Mouse (Mus musculus): ENCODE results near the gene Lrp4. TPM values are rescaled to one million over a fixed set of nuclear protein-coding genes. Genes with fewer than 3 reads are reported as not detected.

Gene Lrp4
- polyA plus RNA-seq, 1 experiment from 2014 or later, result 13.9 TPM

GRCm38 (mm10) chr2:91457656-91458251 lies 443 bp downstream of the Lrp4 start:
- ATAC-seq (ENCODE audit: low read depth), result peak; percentile 35
- Histone ChIP-seq H3K9me3 (ENCODE audit: control insufficient read depth, low read length) (peaks cover 4% of the 10 kb centered on the region; the same call in 1 of the 2 replicates), H3K9ac (ENCODE audit: low read length) (peak overlapping the region; percentile 95), H3K4me1 (replicated peaks; ENCODE audit: control insufficient read depth, insufficient read depth, low read length) (peaks cover 47% of the 10 kb centered on the region), H3K4me2 (ENCODE audit: low read depth, low read length) (peak overlapping the region; percentile 74), H3K27me3 (ENCODE audit: control insufficient read depth, insufficient read depth, low read depth, low read length) (no peaks in the 10 kb centered on the region), H3K36me3 (ENCODE audit: control insufficient read depth, insufficient read depth, low read length) (no peaks in the 10 kb centered on the region), H3K27ac (ENCODE audit: low read length) (peak overlapping the region; percentile 98), H3K4me3 (ENCODE audit: low read length) (peak overlapping the region; percentile 90)
- under 1% methylated on average over 45 of the region's 45 CpGs for WGBS

GRCm38 (mm10) chr2:91458252-91458672 lies 951 bp downstream of the Lrp4 start:
- under 1% methylated on average over 21 of the region's 21 CpGs for WGBS
- Histone ChIP-seq H3K36me3 (ENCODE audit: control insufficient read depth, insufficient read depth, low read length) (no peaks in the 10 kb centered on the region), H3K27ac (ENCODE audit: low read length) (peak overlapping the region; percentile 98), H3K4me2 (ENCODE audit: low read depth, low read length) (peak overlapping the region; percentile 74), H3K9ac (ENCODE audit: low read length) (peak overlapping the region; percentile 95), H3K4me3 (ENCODE audit: low read length) (peak overlapping the region; percentile 90), H3K4me1 (replicated peaks; ENCODE audit: control insufficient read depth, insufficient read depth, low read length) (peaks cover 50% of the 10 kb centered on the region), H3K9me3 (ENCODE audit: control insufficient read depth, low read length) (peaks cover 4% of the 10 kb centered on the region; the same call in 1 of the 2 replicates), H3K27me3 (ENCODE audit: control insufficient read depth, insufficient read depth, low read depth, low read length) (no peaks in the 10 kb centered on the region)
- ATAC-seq (ENCODE audit: low read depth), result peak; percentile 58

GRCm38 (mm10) chr2:91458673-91459391 lies 1.5 kb downstream of the Lrp4 start:
- Histone ChIP-seq H3K9me3 (ENCODE audit: control insufficient read depth, low read length) (peaks cover 4% of the 10 kb centered on the region; the same call in 1 of the 2 replicates), H3K27ac (ENCODE audit: low read length) (peak overlapping the region; percentile 98), H3K27me3 (ENCODE audit: control insufficient read depth, insufficient read depth, low read depth, low read length) (no peaks in the 10 kb centered on the region), H3K36me3 (ENCODE audit: control insufficient read depth, insufficient read depth, low read length) (no peaks in the 10 kb centered on the region), H3K4me1 (replicated peaks; ENCODE audit: control insufficient read depth, insufficient read depth, low read length) (peaks cover 50% of the 10 kb centered on the region), H3K9ac (ENCODE audit: low read length) (peak overlapping the region; percentile 95), H3K4me2 (ENCODE audit: low read depth, low read length) (peak overlapping the region; percentile 74), H3K4me3 (ENCODE audit: low read length) (peak overlapping the region; percentile 90)
- WGBS, result under 1% methylated on average over 32 of the region's 32 CpGs
- ATAC-seq (ENCODE audit: low read depth), result peak; percentile 35; the same call in 1 of the 2 replicates

- H3K4me2 ChIP-seq (ENCODE audit: low read depth, low read length), result peak overlapping the region; percentile 74; the same call in 1 of the 2 replicates
- no peak overlapping the region for H3K9ac ChIP-seq (ENCODE audit: low read length)
- peaks cover 4% of the 10 kb centered on the region; the same call in 1 of the 2 replicates for H3K9me3 ChIP-seq (ENCODE audit: control insufficient read depth, low read length)
- no peaks in the 10 kb centered on the region for H3K36me3 ChIP-seq (ENCODE audit: control insufficient read depth, insufficient read depth, low read length)
- 87% methylated on average over 6 of the region's 6 CpGs for WGBS
- peak overlapping the region; percentile 98 for H3K27ac ChIP-seq (ENCODE audit: low read length)
- no peak for ATAC-seq (ENCODE audit: low read depth)
- H3K4me1 ChIP-seq (replicated peaks; ENCODE audit: control insufficient read depth, insufficient read depth, low read length), result peaks cover 50% of the 10 kb centered on the region
- no peaks in the 10 kb centered on the region for H3K27me3 ChIP-seq (ENCODE audit: control insufficient read depth, insufficient read depth, low read depth, low read length)
- H3K4me3 ChIP-seq (ENCODE audit: low read length), result peak overlapping the region; percentile 2; the same call in 1 of the 2 replicates
Measured at GRCm38 (mm10) chr2:91460076-91460475, 2.8 kb downstream of the Lrp4 start.

- no peaks in the 10 kb centered on the region for H3K27me3 ChIP-seq (ENCODE audit: control insufficient read depth, insufficient read depth, low read depth, low read length)
- no peak overlapping the region for H3K4me3 ChIP-seq (ENCODE audit: low read length)
- ATAC-seq (ENCODE audit: low read depth), result no peak
- WGBS, result 66% methylated on average over 7 of the region's 7 CpGs
- H3K4me1 ChIP-seq (replicated peaks; ENCODE audit: control insufficient read depth, insufficient read depth, low read length), result peaks cover 46% of the 10 kb centered on the region
- no peak overlapping the region for H3K4me2 ChIP-seq (ENCODE audit: low read depth, low read length)
- no peak overlapping the region for H3K27ac ChIP-seq (ENCODE audit: low read length)
- H3K36me3 ChIP-seq (ENCODE audit: control insufficient read depth, insufficient read depth, low read length), result no peaks in the 10 kb centered on the region
- peaks cover 4% of the 10 kb centered on the region; the same call in 1 of the 2 replicates for H3K9me3 ChIP-seq (ENCODE audit: control insufficient read depth, low read length)
- H3K9ac ChIP-seq (ENCODE audit: low read length), result no peak overlapping the region
Measured at GRCm38 (mm10) chr2:91460771-91461170, 3.5 kb downstream of the Lrp4 start.

GRCm38 (mm10) chr2:91461341-91461740 lies 4.0 kb downstream of the Lrp4 start:
- H3K9me3 ChIP-seq (ENCODE audit: control insufficient read depth, low read length), result peaks cover 4% of the 10 kb centered on the region; the same call in 1 of the 2 replicates
- H3K27me3 ChIP-seq (ENCODE audit: control insufficient read depth, insufficient read depth, low read depth, low read length), result no peaks in the 10 kb centered on the region
- peak overlapping the region; percentile 10 for H3K27ac ChIP-seq (ENCODE audit: low read length)
- H3K9ac ChIP-seq (ENCODE audit: low read length), result no peak overlapping the region
- no peak overlapping the region; the same call in 1 of the 2 replicates for H3K4me2 ChIP-seq (ENCODE audit: low read depth, low read length)
- WGBS, result 44% methylated on average over 3 of the region's 3 CpGs
- H3K4me1 ChIP-seq (replicated peaks; ENCODE audit: control insufficient read depth, insufficient read depth, low read length), result peaks cover 41% of the 10 kb centered on the region
- H3K4me3 ChIP-seq (ENCODE audit: low read length), result no peak overlapping the region
- no peak for ATAC-seq (ENCODE audit: low read depth)
- no peaks in the 10 kb centered on the region for H3K36me3 ChIP-seq (ENCODE audit: control insufficient read depth, insufficient read depth, low read length)

- 9% methylated on average over 2 of the region's 2 CpGs for WGBS
- Histone ChIP-seq H3K4me2 (ENCODE audit: low read depth, low read length) (peak overlapping the region; percentile 9; the same call in 1 of the 2 replicates), H3K9ac (ENCODE audit: low read length) (0 out of 2 replicates have a peak overlapping the region, but pooled peaks have one; percentile 48)
Measured at GRCm38 (mm10) chr2:91462196-91462595, 4.9 kb downstream of the Lrp4 start.

GRCm38 (mm10) chr2:91462681-91463080 lies 5.4 kb downstream of the Lrp4 start:
- peaks cover 4% of the 10 kb centered on the region; the same call in 1 of the 2 replicates for H3K9me3 ChIP-seq (ENCODE audit: control insufficient read depth, low read length)
- no peak overlapping the region for H3K4me3 ChIP-seq (ENCODE audit: low read length)
- ATAC-seq (ENCODE audit: low read depth), result no peak
- H3K4me2 ChIP-seq (ENCODE audit: low read depth, low read length), result peak overlapping the region; percentile 9; the same call in 1 of the 2 replicates
- H3K36me3 ChIP-seq (ENCODE audit: control insufficient read depth, insufficient read depth, low read length), result no peaks in the 10 kb centered on the region; the same call in 1 of the 2 replicates
- H3K9ac ChIP-seq (ENCODE audit: low read length), result peak overlapping the region; percentile 48; the same call in 1 of the 2 replicates
- 20% methylated on average over 12 of the region's 12 CpGs for WGBS
- H3K27ac ChIP-seq (ENCODE audit: low read length), result peak overlapping the region; percentile 33; the same call in 1 of the 2 replicates
- no peaks in the 10 kb centered on the region for H3K27me3 ChIP-seq (ENCODE audit: control insufficient read depth, insufficient read depth, low read depth, low read length)
- peaks cover 39% of the 10 kb centered on the region for H3K4me1 ChIP-seq (replicated peaks; ENCODE audit: control insufficient read depth, insufficient read depth, low read length)

More at GRCm38 (mm10) chr2:91462196-91462595, 4.9 kb downstream of the Lrp4 start:
- no peak overlapping the region for H3K4me3 ChIP-seq (ENCODE audit: low read length)
- no peaks in the 10 kb centered on the region for H3K27me3 ChIP-seq (ENCODE audit: control insufficient read depth, insufficient read depth, low read depth, low read length)
- H3K27ac ChIP-seq (ENCODE audit: low read length), result peak overlapping the region; percentile 33; the same call in 1 of the 2 replicates
- H3K9me3 ChIP-seq (ENCODE audit: control insufficient read depth, low read length), result peaks cover 4% of the 10 kb centered on the region; the same call in 1 of the 2 replicates
- H3K4me1 ChIP-seq (replicated peaks; ENCODE audit: control insufficient read depth, insufficient read depth, low read length), result peaks cover 34% of the 10 kb centered on the region
- no peak for ATAC-seq (ENCODE audit: low read depth)
- no peaks in the 10 kb centered on the region for H3K36me3 ChIP-seq (ENCODE audit: control insufficient read depth, insufficient read depth, low read length)

GRCm38 (mm10) chr2:91465934-91466333 lies 8.6 kb downstream of the Lrp4 start:
- Histone ChIP-seq H3K27me3 (ENCODE audit: control insufficient read depth, insufficient read depth, low read depth, low read length) (no peaks in the 10 kb centered on the region), H3K4me2 (ENCODE audit: low read depth, low read length) (no peak overlapping the region), H3K4me3 (ENCODE audit: low read length) (no peak overlapping the region), H3K27ac (ENCODE audit: low read length) (no peak overlapping the region), H3K9ac (ENCODE audit: low read length) (no peak overlapping the region), H3K36me3 (ENCODE audit: control insufficient read depth, insufficient read depth, low read length) (no peaks in the 10 kb centered on the region; the same call in 1 of the 2 replicates), H3K4me1 (replicated peaks; ENCODE audit: control insufficient read depth, insufficient read depth, low read length) (peaks cover 30% of the 10 kb centered on the region), H3K9me3 (ENCODE audit: control insufficient read depth, low read length) (no peaks in the 10 kb centered on the region)
- no peak for ATAC-seq (ENCODE audit: low read depth)
- 77% methylated on average over 3 of the region's 3 CpGs for WGBS
